Mouse (Mus musculus): Measurements from ENCODE around the gene Zfp661. TPM values are rescaled to one million over a fixed set of nuclear protein-coding genes. Genes with fewer than 3 reads are reported as not detected.
"Not testable (repeated sequence)": the region's sequence is repeated elsewhere in the genome, so short reads cannot be mapped to it uniquely, and the experiment has no call there.

Gene Zfp661
- 1 to 10 TPM; 1.5 to 2.1 TPM for polyA plus RNA-seq (2017; shearing (Covaris generic))

DNA sequence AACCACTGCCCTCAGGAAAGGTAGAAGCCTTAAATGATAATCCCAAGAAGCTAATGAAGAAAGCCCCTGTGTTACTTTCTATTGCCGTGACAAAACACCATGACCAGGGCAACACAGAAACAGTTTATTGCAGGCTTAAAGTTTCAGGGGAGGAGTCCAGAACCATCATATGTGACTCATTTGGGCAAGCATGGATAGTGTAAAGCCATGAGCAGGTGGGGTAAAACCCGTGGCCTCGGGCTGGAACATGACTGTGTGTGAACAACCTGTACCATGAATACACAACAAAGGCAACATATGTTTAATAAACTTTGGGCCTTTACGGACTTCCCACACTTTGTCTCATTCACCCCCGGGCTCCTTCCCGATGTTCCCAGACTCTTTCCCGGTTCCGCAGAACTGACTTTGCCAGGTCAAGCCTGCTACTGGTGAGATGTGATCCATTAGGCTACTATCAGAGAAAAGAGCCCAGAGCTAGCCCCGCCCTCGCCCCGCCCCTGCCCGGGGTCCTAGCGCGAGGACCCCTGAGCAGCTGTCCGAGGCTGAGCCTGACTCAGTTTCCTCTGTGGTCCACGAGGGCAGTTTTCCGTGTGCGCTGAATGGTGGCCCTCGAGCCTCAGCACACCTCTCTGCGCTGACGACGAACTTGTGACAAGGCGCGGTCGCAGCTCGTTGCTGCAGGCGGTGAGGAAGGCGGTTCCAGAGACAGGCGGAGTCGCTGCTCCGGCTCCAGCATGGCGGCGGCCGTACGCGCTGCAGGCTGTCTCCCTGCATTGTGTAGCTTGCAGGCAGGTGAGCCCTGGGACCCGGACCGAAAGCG, at the start of gene Zfp661, which contains the start of gene Mrps5:
TSS of gene Zfp661 (minus strand) at position 401 of the 820 bp plus-strand sequence.
TSS of gene Mrps5 (plus strand) at position 529 of the 820 bp plus-strand sequence.
- peak; percentile 55 for ATAC-seq

- no peak for ATAC-seq
Measured at GRCm38 (mm10) chr2:127635581-127635980, 48.7 kb upstream of the Zfp661 start.

- ATAC-seq = no peak
Measured at GRCm38 (mm10) chr2:127632601-127633000, 45.7 kb upstream of the Zfp661 start.

DNA sequence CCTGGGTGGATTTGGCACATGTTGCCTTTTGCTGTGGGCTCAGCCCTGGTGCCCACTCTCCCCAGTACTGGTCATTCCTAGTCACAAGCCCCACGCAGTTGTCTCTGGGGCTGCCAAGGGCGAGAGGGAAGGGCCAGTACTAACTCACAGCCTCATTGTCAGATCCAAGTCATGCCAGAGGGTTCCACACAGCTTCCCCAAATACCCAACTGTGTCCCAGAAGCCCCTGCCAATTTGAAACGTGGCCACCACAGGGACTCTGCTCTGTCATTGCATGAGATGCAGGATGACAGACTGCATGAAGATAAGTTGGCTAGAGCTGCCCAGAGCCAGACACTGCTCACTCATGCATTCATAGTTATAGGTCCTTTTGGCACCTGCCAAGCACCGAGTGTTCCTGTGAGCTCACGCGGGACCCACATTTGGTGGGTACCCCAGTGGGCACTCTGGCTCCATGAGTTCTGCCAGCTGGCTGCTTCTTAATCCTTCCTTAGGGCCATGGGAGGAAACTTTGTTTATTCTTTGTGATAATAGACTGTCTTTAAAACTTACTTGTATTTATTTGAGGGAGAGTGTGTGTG, 41.2 kb upstream of the Zfp661 start:
- no peak for ATAC-seq

GRCm38 (mm10) chr2:127627354-127627753, 40.5 kb upstream of the Zfp661 start:
- ATAC-seq = no peak

DNA sequence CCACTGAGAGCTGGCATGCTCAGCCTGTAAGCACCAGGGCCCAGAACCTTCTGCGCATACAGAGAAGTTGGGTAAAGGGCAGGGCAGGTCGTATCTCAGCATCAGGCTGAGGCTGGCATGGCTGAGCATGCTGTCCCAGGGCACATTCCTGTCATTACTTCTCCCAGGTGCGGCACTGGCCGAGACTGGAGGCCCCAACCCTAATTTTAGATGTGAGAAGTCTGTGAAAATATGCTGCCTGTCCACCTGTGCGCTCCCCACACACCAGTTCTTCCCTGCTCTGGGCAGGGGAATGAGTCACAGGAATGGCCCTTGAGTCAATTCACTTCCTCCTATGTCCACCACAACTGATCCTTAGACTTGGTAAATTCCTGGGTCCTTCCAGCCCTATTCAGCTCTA, 38.8 kb upstream of the Zfp661 start:
- ATAC-seq = no peak

- ATAC-seq = no peak
Measured at GRCm38 (mm10) chr2:127624786-127625185, 37.9 kb upstream of the Zfp661 start.

- ATAC-seq = no peak
Measured at GRCm38 (mm10) chr2:127622065-127622464, 35.2 kb upstream of the Zfp661 start.

GRCm38 (mm10) chr2:127619311-127619710, 32.4 kb upstream of the Zfp661 start:
- ATAC-seq = no peak

GRCm38 (mm10) chr2:127612288-127612687, 25.4 kb upstream of the Zfp661 start:
- no peak for ATAC-seq

- ATAC-seq = no peak
Measured at GRCm38 (mm10) chr2:127611386-127611785, 24.5 kb upstream of the Zfp661 start.

- no peak for ATAC-seq
Measured at GRCm38 (mm10) chr2:127608986-127609385, 22.1 kb upstream of the Zfp661 start.

DNA sequence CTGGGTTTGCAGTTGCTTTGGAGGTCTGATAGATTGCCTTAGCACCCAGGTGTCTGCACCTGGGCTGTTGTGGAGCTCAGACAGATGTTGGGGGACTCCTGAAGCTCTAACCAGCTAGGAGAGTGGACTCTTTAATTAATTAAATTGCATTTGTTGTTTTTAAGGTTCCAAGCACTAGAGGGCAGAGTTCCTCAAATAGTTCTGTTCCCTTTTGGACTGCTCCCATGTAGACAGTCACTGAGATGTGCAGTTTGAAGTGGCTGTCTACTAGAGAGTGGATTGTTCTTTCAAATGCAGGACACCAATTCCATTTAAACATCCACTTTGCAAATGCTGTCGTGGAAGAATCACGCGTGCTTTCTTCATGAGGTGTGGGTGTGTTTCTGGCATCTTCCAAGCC, 21.3 kb upstream of the Zfp661 start:
- ATAC-seq = no peak

DNA sequence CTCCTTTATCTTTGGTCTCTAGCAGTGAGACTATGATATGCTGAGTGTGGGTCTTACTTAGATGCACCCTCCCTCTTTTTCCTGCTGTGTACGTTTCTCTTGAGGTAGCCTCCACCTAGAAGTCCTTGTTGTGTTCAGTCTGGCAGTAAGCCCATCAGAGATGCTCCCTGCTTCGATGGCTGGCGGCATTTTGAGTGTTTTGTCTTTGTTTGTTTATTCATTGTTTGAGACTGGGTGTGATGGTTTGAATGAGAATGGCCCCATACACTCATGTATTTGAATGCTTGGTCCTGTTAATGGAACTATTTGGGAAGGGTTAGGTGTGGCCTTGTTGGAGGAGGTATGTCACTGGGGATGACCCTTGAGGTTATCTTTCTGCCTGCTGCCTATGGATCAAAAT, 18.3 kb upstream of the Zfp661 start:
- no peak for ATAC-seq

DNA sequence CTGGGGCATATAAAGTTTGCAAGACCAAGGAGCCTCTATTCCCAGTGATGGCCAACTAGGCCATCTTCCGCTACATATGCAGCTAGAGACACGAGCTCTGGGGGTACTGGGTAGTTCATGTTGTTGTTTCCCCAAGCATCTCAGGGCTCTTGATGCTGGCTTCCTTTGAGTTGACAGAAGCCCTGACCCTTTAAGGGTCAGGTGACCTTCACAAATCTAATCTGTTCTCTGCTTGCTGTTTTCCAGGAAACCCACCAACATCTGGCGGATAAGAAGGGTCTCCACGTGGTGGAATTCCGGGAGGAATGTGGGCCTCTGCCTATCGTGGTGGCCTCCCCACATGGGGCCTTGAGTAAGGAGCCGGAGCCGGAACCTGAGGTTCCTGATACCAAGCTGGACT, 16.5 kb upstream of the Zfp661 start:
- ATAC-seq = not testable (repeated sequence)

- peak; percentile 34 for ATAC-seq
Measured at GRCm38 (mm10) chr2:127590840-127591239, 3.9 kb upstream of the Zfp661 start.

DNA sequence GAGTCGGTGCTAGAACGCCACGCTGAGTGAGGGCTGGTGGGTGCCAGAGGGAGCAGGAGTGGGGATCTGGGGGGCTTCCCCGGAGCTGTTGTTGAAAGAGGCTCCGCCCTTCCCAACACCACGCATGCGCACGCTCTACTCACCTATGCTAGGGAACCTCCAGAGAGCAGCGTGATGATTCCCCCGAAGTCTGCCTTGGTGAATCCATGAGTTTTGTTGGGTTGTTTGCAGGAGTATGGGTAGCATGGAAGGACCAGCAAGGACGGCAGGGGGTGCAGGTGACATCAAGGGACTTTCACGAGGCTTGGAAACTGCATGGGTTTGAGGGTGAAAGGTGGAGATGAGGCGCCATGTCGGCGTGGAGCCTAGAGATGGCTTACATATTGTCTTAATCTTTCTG, 3.3 kb upstream of the Zfp661 start:
- ATAC-seq = no peak

GRCm38 (mm10) chr2:127588897-127589296, 2.0 kb upstream of the Zfp661 start:
- no peak for ATAC-seq

DNA sequence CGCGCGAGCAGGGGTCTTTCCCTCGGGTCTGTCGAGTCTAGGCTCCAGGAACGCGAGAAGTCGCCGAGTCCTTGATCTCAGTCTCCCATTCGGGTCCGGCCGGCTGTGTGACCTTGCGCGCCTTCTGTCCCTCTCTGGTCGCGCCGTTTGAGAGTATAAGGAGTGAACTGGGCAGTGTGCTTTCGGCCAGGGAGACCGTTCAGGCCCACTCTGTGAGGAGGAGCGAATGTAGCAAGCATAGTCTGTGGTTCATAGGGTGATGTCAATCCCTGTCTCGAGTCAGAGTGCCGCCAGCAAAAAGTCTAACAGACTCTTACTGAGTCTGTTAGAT, 585 bp upstream of the Zfp661 start:
- no peak for ATAC-seq

GRCm38 (mm10) chr2:127584436-127584858, 2.4 kb downstream of the Zfp661 start:
- peak; percentile 95 for ATAC-seq

DNA sequence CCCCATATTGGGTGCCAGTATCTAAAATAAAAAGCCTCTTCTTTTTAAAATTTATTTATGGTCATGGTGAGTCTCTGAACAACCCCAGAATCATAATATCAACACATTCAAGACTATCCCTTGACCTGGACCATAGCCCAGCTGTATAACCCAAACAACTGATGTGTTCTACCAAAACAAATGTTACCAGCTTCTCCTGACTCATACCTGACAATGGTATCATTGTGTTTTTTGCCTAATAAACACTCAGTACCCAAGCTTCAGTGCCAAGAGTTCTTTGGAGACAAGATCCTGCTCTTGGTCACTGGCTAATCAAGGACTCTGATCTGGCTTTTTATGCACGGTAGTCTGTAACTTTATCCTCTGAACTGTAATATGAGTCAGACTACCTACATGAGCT, 13.6 kb downstream of the Zfp661 start:
- ATAC-seq = no peak

DNA sequence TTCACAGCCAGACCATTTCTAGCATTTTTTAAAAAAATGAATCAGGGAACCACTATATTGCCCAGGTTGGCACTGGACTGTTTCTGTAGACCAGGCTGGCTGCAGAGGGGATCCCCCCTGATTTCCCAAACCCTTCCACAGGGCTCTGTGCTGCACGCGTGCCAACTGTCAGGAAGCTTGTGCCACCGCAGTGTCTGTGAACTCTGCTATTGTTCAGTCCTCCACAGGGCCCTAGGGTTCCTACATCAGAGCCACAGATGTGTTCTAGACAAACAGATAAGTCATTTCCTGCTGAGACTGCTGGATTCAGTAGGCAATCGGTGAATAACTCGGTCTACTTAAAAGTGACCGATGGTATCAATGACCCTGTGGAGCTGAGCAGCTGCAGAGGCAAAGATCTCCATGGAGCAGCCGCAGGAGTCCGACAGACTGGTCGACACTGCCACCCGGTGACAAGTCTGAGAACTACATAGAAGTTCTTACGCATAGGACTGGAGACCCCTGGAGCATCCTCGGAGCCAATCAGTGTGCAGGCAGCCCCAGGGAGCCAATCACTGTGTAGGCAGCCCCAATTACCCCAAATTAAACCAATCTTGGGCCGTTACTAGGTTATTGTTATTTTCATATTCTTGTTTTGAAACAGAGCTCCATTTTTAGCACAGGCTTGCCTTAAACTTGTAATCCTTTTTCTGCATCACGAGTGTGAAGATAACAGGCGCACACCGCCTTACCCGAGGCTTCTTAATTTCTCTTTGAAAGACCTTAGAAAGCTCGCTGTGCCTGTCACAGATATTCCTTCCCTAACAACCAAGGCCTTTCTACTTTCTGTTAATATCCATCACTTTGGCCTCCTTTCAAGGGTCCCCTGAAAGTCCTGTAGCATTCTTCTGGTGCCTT, 27.6 kb downstream of the Zfp661 start:
- ATAC-seq = no peak

DNA sequence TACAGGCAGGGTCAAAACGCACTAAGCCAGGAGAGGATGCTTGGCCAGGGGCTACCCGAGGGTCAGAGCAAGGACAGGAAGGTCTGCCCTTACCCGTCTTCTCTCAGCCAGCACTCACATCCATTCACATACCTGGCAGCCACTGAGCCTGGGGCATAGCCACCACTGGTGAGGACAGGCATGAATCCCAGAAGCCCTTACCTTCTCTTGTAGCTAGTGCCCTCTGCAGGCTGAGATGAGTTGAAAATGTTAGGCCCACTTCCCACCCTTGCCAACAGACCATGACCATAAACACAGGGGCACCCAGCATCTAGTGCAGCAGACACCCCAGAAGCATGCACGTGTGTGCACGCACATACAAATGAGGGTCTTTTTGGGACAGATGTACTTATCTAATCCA, 35.8 kb downstream of the Zfp661 start:
- no peak for ATAC-seq
